Mouse (Mus musculus) ES-E14 (cell line): ENCODE results near the gene Sphk1.

Source experiments
- MAFK ChIP-seq: IDR thresholded peaks from 2 replicates; pipeline ENCODE4 v1.6.1; 2014; ENCODE audit warnings: mild to moderate bottlenecking, low read depth, low read length, inconsistent platforms; ENCODE audit not compliant: insufficient read depth
- ZNF384 ChIP-seq: IDR thresholded peaks from 2 replicates; pipeline ENCODE4 v1.6.1; 2012; ENCODE audit warnings: low read depth, low read length, inconsistent platforms

DNA sequence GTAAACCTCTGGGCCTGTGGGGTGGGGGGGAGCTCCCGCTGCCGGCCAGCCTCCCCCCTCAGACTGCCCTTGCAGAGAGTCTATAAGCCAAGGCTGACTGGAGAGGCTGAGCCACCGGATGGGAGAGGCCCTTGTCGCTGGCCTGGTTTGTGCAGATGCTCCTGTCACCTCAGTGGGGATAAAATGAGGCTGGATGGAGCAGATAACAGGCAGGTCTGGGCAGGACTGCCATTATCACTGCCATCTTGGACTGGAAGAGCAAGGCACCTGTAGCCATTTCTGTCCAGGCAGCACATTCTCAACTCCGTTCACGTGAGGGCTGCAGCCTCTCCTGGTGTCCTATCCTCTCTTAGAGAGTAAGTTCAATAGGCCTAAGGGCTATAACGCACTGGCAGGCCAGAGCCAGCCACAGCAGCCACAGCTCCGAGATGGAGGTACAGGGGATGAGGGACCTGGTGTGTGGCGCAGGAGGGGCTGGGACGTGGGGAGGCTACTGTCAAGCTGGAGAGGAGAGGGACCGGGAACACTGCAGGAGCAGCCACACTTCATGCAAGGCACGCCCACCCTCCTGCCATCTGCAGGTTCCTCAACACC, 7.5 kb downstream of the Sphk1 start:
- TF ChIP-seq ZNF384 (no peak), MAFK (no peak)
